Mouse (Mus musculus): ENCODE measurements around the gene Nek7. TPM values are rescaled to one million over a fixed set of nuclear protein-coding genes. Genes with fewer than 3 reads are reported as not detected.

The Nek7 gene
- polyA plus RNA-seq, 1 experiment from 2014 or later: 53.9 TPM

GRCm38 (mm10) chr1:138623870-138624269, 3.9 kb upstream of the Nek7 start:
- no peak overlapping the region for H3K9ac ChIP-seq
- no peak overlapping the region for H3K27ac ChIP-seq (ENCODE audit: poor library complexity, severe bottlenecking)
- H3K4me1 ChIP-seq (replicated peaks): peaks cover 2% of the 10 kb centered on the region; the same call in 1 of the 2 replicates
- no peaks in the 10 kb centered on the region for H3K36me3 ChIP-seq
- H3K9me3 ChIP-seq (replicated peaks): no peaks in the 10 kb centered on the region
- H3K4me3 ChIP-seq: no peak overlapping the region
- H3K4me2 ChIP-seq: no peak overlapping the region
- 78% methylated on average over 1 of the region's 1 CpGs for whole genome bisulfite sequencing
- no peak for ATAC-seq (ENCODE audit: insufficient number of reproducible peaks, low FRiP score)
- H3K27me3 ChIP-seq (replicated peaks): no peaks in the 10 kb centered on the region

GRCm38 (mm10) chr1:138622831-138623230, 2.9 kb upstream of the Nek7 start:
- no peak overlapping the region for H3K4me3 ChIP-seq
- no peak for ATAC-seq (ENCODE audit: insufficient number of reproducible peaks, low FRiP score)
- no peak overlapping the region for H3K27ac ChIP-seq (ENCODE audit: poor library complexity, severe bottlenecking)
- no peaks in the 10 kb centered on the region for H3K9me3 ChIP-seq (replicated peaks)
- no peaks in the 10 kb centered on the region for H3K36me3 ChIP-seq
- 76% methylated on average over 5 of the region's 5 CpGs for WGBS
- H3K9ac ChIP-seq: no peak overlapping the region
- no peak overlapping the region for H3K4me2 ChIP-seq
- peaks cover 2% of the 10 kb centered on the region; the same call in 1 of the 2 replicates for H3K4me1 ChIP-seq (replicated peaks)
- H3K27me3 ChIP-seq (replicated peaks): no peaks in the 10 kb centered on the region

GRCm38 (mm10) chr1:138622431-138622830, 2.5 kb upstream of the Nek7 start:
- WGBS: 46% methylated on average over 3 of the region's 3 CpGs
- no peak overlapping the region for H3K4me3 ChIP-seq
- no peaks in the 10 kb centered on the region for H3K27me3 ChIP-seq (replicated peaks)
- H3K9ac ChIP-seq: no peak overlapping the region
- no peak overlapping the region for H3K27ac ChIP-seq (ENCODE audit: poor library complexity, severe bottlenecking)
- H3K9me3 ChIP-seq (replicated peaks): no peaks in the 10 kb centered on the region
- H3K4me1 ChIP-seq (replicated peaks): peaks cover 2% of the 10 kb centered on the region; the same call in 1 of the 2 replicates
- no peak for ATAC-seq (ENCODE audit: insufficient number of reproducible peaks, low FRiP score)
- H3K36me3 ChIP-seq: no peaks in the 10 kb centered on the region
- no peak overlapping the region for H3K4me2 ChIP-seq

DNA sequence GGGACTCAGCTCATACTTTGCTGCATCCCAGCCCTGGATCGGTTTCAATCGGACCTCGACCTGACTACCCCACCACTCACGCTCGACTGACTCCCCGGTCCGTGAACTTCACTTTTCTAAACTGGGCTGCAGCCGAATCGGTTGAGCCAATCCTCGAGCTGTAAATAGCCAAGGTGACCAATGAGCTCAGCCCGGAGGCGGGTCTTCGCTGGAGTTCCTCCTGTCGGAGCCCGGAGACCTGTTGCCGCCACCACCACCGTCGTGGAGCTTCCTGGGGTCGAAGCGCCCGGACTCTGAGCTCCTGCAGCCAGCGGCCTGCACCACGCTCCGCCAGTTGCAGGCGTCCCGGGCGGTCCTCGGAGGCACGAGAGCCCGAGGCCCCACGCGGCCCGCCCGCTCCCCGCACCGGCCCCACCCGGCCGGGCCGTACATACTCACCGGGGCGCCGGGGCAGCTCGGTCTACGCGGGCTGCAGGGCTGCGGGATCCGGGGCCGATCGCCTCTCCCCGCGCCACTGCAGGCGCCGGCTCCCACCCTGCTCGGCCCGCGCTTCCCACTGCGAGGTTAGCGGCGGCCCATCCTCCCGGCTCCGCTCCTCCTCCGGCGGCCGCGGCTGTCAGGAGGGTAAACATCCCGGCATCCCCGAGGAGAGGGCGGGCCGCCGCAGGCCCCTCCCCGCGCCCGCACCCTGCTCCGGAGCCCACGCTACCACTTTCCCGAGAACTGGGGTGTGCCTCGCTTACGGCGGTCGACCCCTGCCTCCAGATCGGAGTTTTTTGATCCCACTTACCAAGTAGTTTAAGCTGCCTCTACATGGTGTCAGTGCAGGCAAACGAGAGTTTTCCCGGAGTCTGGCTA, 598 bp downstream of the Nek7 start:
- Histone ChIP-seq H3K27ac (ENCODE audit: poor library complexity, severe bottlenecking) (peak overlapping the region; percentile 100), H3K4me3 (peak overlapping the region; percentile 98), H3K9ac (peak overlapping the region; percentile 99), H3K27me3 (replicated peaks) (no peaks in the 10 kb centered on the region), H3K4me1 (replicated peaks) (peaks cover 22% of the 10 kb centered on the region), H3K4me2 (peak overlapping the region; percentile 92), H3K36me3 (no peaks in the 10 kb centered on the region), H3K9me3 (replicated peaks) (no peaks in the 10 kb centered on the region)
- WGBS: under 1% methylated on average over 80 of the region's 83 CpGs
- peak; percentile 94 for ATAC-seq (ENCODE audit: insufficient number of reproducible peaks, low FRiP score)

GRCm38 (mm10) chr1:138618012-138618354, 2.0 kb downstream of the Nek7 start:
- no peaks in the 10 kb centered on the region for H3K27me3 ChIP-seq (replicated peaks)
- peak overlapping the region; percentile 92 for H3K4me2 ChIP-seq
- H3K4me3 ChIP-seq: peak overlapping the region; percentile 98
- under 1% methylated on average over 11 of the region's 11 CpGs for WGBS
- ATAC-seq (ENCODE audit: insufficient number of reproducible peaks, low FRiP score): peak; percentile 89
- no peaks in the 10 kb centered on the region for H3K9me3 ChIP-seq (replicated peaks)
- peaks cover 22% of the 10 kb centered on the region for H3K4me1 ChIP-seq (replicated peaks)
- peak overlapping the region; percentile 77 for H3K27ac ChIP-seq (ENCODE audit: poor library complexity, severe bottlenecking)
- no peaks in the 10 kb centered on the region for H3K36me3 ChIP-seq
- H3K9ac ChIP-seq: peak overlapping the region; percentile 65

- Histone ChIP-seq H3K9ac (peak overlapping the region; percentile 61), H3K4me1 (replicated peaks) (peaks cover 22% of the 10 kb centered on the region), H3K27me3 (replicated peaks) (no peaks in the 10 kb centered on the region), H3K27ac (ENCODE audit: poor library complexity, severe bottlenecking) (peak overlapping the region; percentile 77), H3K9me3 (replicated peaks) (no peaks in the 10 kb centered on the region), H3K4me3 (peak overlapping the region; percentile 98), H3K4me2 (peak overlapping the region; percentile 92), H3K36me3 (no peaks in the 10 kb centered on the region)
- no peak for ATAC-seq (ENCODE audit: insufficient number of reproducible peaks, low FRiP score)
- WGBS: 13% methylated on average over 17 of the region's 17 CpGs
Measured at GRCm38 (mm10) chr1:138617279-138618011, 2.5 kb downstream of the Nek7 start.

DNA sequence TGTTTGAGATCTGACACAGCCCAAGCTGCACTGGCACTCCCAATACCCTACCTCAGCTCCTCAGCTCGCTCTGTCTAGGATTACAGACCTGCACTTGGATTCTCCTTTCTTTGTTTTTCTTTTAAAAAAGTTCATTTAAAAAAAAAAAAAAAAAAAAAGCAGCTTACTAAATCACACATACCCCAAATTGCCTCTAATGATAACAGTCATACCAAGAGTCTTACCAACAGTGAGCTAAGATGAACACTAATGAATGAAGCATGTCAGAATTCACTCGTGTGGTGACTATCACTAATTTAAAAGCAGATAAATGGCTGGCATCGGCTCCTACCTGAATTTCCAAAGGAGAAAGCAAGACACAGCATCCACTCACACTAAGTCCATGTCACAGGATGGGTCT, 4.6 kb downstream of the Nek7 start:
- 70% methylated on average over 3 of the region's 3 CpGs for WGBS
- H3K9ac ChIP-seq: no peak overlapping the region
- peaks cover 23% of the 10 kb centered on the region for H3K4me1 ChIP-seq (replicated peaks)

GRCm38 (mm10) chr1:138614552-138615287, 5.2 kb downstream of the Nek7 start:
- H3K9ac ChIP-seq: no peak overlapping the region
- no peaks in the 10 kb centered on the region for H3K9me3 ChIP-seq (replicated peaks)
- no peaks in the 10 kb centered on the region for H3K36me3 ChIP-seq
- H3K4me1 ChIP-seq (replicated peaks): peaks cover 23% of the 10 kb centered on the region
- no peaks in the 10 kb centered on the region for H3K27me3 ChIP-seq (replicated peaks)
- no peak for ATAC-seq (ENCODE audit: insufficient number of reproducible peaks, low FRiP score)
- no peak overlapping the region for H3K4me3 ChIP-seq
- H3K4me2 ChIP-seq: no peak overlapping the region
- 68% methylated on average over 6 of the region's 6 CpGs for WGBS
- no peak overlapping the region for H3K27ac ChIP-seq (ENCODE audit: poor library complexity, severe bottlenecking)

More for the DNA sequence above, 4.6 kb downstream of the Nek7 start:
- Histone ChIP-seq H3K4me2 (no peak overlapping the region), H3K36me3 (no peaks in the 10 kb centered on the region), H3K27ac (ENCODE audit: poor library complexity, severe bottlenecking) (no peak overlapping the region), H3K27me3 (replicated peaks) (no peaks in the 10 kb centered on the region), H3K4me3 (no peak overlapping the region), H3K9me3 (replicated peaks) (no peaks in the 10 kb centered on the region)
- no peak for ATAC-seq (ENCODE audit: insufficient number of reproducible peaks, low FRiP score)

DNA sequence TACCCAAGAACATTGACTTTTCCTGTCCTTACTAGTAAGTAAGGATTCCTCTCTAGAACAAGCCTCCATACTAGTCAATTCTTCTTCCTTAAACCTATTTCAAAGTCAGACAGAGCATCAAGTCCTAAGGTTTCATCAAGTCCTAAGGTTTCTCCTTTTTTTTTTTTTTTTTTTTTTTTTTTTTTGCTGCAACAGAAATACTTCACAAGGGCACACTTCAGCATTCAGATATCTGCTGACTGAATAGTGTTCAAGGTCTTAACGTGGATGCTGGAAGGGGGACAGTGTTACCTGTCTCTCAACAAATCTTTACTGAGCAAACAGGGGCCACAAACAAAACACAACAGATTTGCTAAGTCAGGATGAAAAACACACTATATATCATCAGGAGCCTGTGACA, 7.8 kb downstream of the Nek7 start:
- Histone ChIP-seq H3K9me3 (replicated peaks) (no peaks in the 10 kb centered on the region), H3K9ac (no peak overlapping the region), H3K27ac (ENCODE audit: poor library complexity, severe bottlenecking) (no peak overlapping the region), H3K4me2 (no peak overlapping the region), H3K36me3 (no peaks in the 10 kb centered on the region), H3K4me3 (no peak overlapping the region), H3K27me3 (replicated peaks) (no peaks in the 10 kb centered on the region), H3K4me1 (replicated peaks) (peaks cover 37% of the 10 kb centered on the region)
- ATAC-seq (ENCODE audit: insufficient number of reproducible peaks, low FRiP score): no peak
- 70% methylated on average over 1 of the region's 1 CpGs for WGBS

- 46% methylated on average over 12 of the region's 12 CpGs for WGBS
Measured at GRCm38 (mm10) chr1:138609176-138609575, 10.8 kb downstream of the Nek7 start.

GRCm38 (mm10) chr1:138608336-138608735, 11.6 kb downstream of the Nek7 start:
- whole genome bisulfite sequencing: 89% methylated on average over 7 of the region's 7 CpGs

More at GRCm38 (mm10) chr1:138609176-138609575, 10.8 kb downstream of the Nek7 start:
- peaks cover 27% of the 10 kb centered on the region for H3K4me1 ChIP-seq (replicated peaks)
- no peak overlapping the region for H3K4me3 ChIP-seq
- no peaks in the 10 kb centered on the region for H3K36me3 ChIP-seq
- H3K9ac ChIP-seq: 0 out of 2 replicates have a peak overlapping the region, but pooled peaks have one; percentile 45
- peak overlapping the region; percentile 60; the same call in 1 of the 2 replicates for H3K27ac ChIP-seq (ENCODE audit: poor library complexity, severe bottlenecking)
- H3K27me3 ChIP-seq (replicated peaks): no peaks in the 10 kb centered on the region
- H3K9me3 ChIP-seq (replicated peaks): no peaks in the 10 kb centered on the region
- no peak for ATAC-seq (ENCODE audit: insufficient number of reproducible peaks, low FRiP score)
- peak overlapping the region; percentile 56 for H3K4me2 ChIP-seq

More at GRCm38 (mm10) chr1:138608336-138608735, 11.6 kb downstream of the Nek7 start:
- Histone ChIP-seq H3K9me3 (replicated peaks) (no peaks in the 10 kb centered on the region), H3K9ac (no peak overlapping the region), H3K27ac (ENCODE audit: poor library complexity, severe bottlenecking) (peak overlapping the region; percentile 29; the same call in 1 of the 2 replicates), H3K27me3 (replicated peaks) (no peaks in the 10 kb centered on the region), H3K4me2 (peak overlapping the region; percentile 30; the same call in 1 of the 2 replicates), H3K4me3 (no peak overlapping the region), H3K36me3 (no peaks in the 10 kb centered on the region), H3K4me1 (replicated peaks) (peaks cover 27% of the 10 kb centered on the region)
- no peak for ATAC-seq (ENCODE audit: insufficient number of reproducible peaks, low FRiP score)
